ENCODE assay signal across 24 mouse cellular contexts in genomic region chr16:39513659-39514058, GRCm38 (mm10).
A peak's percentile ranks its signal among the peaks of the same experiment; 100 is the strongest.
DNase-seq lines count a peak whose midpoint lies in the region; ATAC-seq lines count a peak whose summit lies in the region.
"Had no signal": no experiment of that assay in that cellular context is flagged by ENCODE, and none has a peak within 500 bp of the region (broad histone marks: within the 10 kb centered on the region; RNA-seq: fewer than 3 reads in every experiment).

No protein-coding gene starts in this region.

- H3K4me1 ChIP-seq in embryonic facial prominence, embryonic 14.5 days (ENCODE audit: control insufficient read depth, insufficient read depth, low read length) = no peaks in the 10 kb centered on the region
- no peaks in the 10 kb centered on the region for H3K4me1 ChIP-seq in embryonic facial prominence, embryonic 10.5 days
- H3K4me1 ChIP-seq in forebrain, embryonic 14.5 days (ENCODE audit: control insufficient read depth, insufficient read depth, low read length) = no peaks in the 10 kb centered on the region
- no peaks in the 10 kb centered on the region for H3K4me1 ChIP-seq in forebrain, embryonic 16.5 days (replicated peaks; ENCODE audit: control insufficient read depth, insufficient read depth, low read length)
- H3K4me1 ChIP-seq in midbrain, embryonic 14.5 days (ENCODE audit: control insufficient read depth, insufficient read depth, low read length) = no peaks in the 10 kb centered on the region
- H3K4me1 ChIP-seq in midbrain, embryonic 11.5 days (ENCODE audit: control insufficient read depth, insufficient read depth, low read length) = no peaks in the 10 kb centered on the region
- H3K4me1 ChIP-seq: embryonic facial prominence, embryonic 13.5 days; forebrain, embryonic 12.5 days; forebrain, embryonic 15.5 days had no signal

- 19% methylated on average over 1 of the region's 1 CpGs for WGBS in embryonic facial prominence, embryonic 14.5 days
- WGBS in embryonic facial prominence, embryonic 10.5 days = 16% methylated on average over 1 of the region's 1 CpGs
- 0% methylated on average over 1 of the region's 1 CpGs for WGBS in forebrain, embryonic 14.5 days
- 3% methylated on average over 1 of the region's 1 CpGs for WGBS in forebrain, embryonic 16.5 days
- 27% methylated on average over 1 of the region's 1 CpGs for WGBS in midbrain, embryonic 14.5 days
- WGBS in midbrain, embryonic 11.5 days = 26% methylated on average over 1 of the region's 1 CpGs

- DNase-seq in embryonic facial prominence, embryonic 14.5 days (ENCODE audit: low spot score) = peak; percentile 14
- DNase-seq in embryonic facial prominence, embryonic 10.5 days (ENCODE audit: low spot score) = no peak
- DNase-seq in forebrain, embryonic 14.5 days (ENCODE audit: low spot score) = peak; percentile 8
- peak; percentile 24 for DNase-seq in midbrain, embryonic 14.5 days
- DNase-seq in midbrain, embryonic 11.5 days (ENCODE audit: low spot score, missing footprints) = no peak
- DNase-seq: adrenal gland, adult 8-10 months; adrenal gland, postnatal 14 days; adrenal gland, postnatal 36 days; B cell, adult 2 months; cerebellum, adult 11 months; cerebellum, adult 18-20 months; cerebellum, adult 8-10 months; cerebellum, adult 9-11 months; cerebellum, postnatal 14 days; cerebellum, postnatal 36 days had no signal

- H3K4me2 ChIP-seq in embryonic facial prominence, embryonic 14.5 days (ENCODE audit: low read depth, low read length) = no peak overlapping the region
- no peak overlapping the region for H3K4me2 ChIP-seq in forebrain, embryonic 14.5 days (ENCODE audit: low read length)
- no peak overlapping the region for H3K4me2 ChIP-seq in forebrain, embryonic 16.5 days (ENCODE audit: low read length)
- H3K4me2 ChIP-seq in midbrain, embryonic 14.5 days (ENCODE audit: low read length) = no peak overlapping the region
- no peak overlapping the region for H3K4me2 ChIP-seq in midbrain, embryonic 11.5 days
- H3K4me2 ChIP-seq: embryonic facial prominence, embryonic 13.5 days; forebrain, embryonic 12.5 days; forebrain, embryonic 15.5 days had no signal

- no peak overlapping the region for H3K27ac ChIP-seq in embryonic facial prominence, embryonic 14.5 days (replicated peaks; ENCODE audit: low read depth, low read length)
- no peak overlapping the region for H3K27ac ChIP-seq in embryonic facial prominence, embryonic 10.5 days (replicated peaks)
- no peak overlapping the region for H3K27ac ChIP-seq in forebrain, embryonic 14.5 days (ENCODE audit: low read depth, low read length)
- no peak overlapping the region for H3K27ac ChIP-seq in forebrain, embryonic 16.5 days (ENCODE audit: low read length)
- H3K27ac ChIP-seq in midbrain, embryonic 14.5 days (replicated peaks; ENCODE audit: low read depth, low read length) = no peak overlapping the region
- no peak overlapping the region for H3K27ac ChIP-seq in midbrain, embryonic 11.5 days (ENCODE audit: low read depth, low read length)
- H3K27ac ChIP-seq: embryonic facial prominence, embryonic 13.5 days; forebrain, embryonic 12.5 days; forebrain, embryonic 15.5 days had no signal

- no peak overlapping the region for H3K9ac ChIP-seq in embryonic facial prominence, embryonic 14.5 days (ENCODE audit: low read depth, low read length)
- H3K9ac ChIP-seq in forebrain, embryonic 14.5 days (ENCODE audit: low read length) = no peak overlapping the region
- H3K9ac ChIP-seq in forebrain, embryonic 16.5 days (replicated peaks; ENCODE audit: low read depth, low read length) = no peak overlapping the region
- no peak overlapping the region for H3K9ac ChIP-seq in midbrain, embryonic 14.5 days (replicated peaks; ENCODE audit: low read length)
- no peak overlapping the region for H3K9ac ChIP-seq in midbrain, embryonic 11.5 days (ENCODE audit: low read length)
- H3K9ac ChIP-seq: embryonic facial prominence, embryonic 13.5 days; forebrain, embryonic 12.5 days; forebrain, embryonic 15.5 days had no signal

- H3K9me3 ChIP-seq in embryonic facial prominence, embryonic 14.5 days (ENCODE audit: control insufficient read depth, low read length) = peaks cover 6% of the 10 kb centered on the region; the same call in 1 of the 2 replicates
- H3K9me3 ChIP-seq in embryonic facial prominence, embryonic 10.5 days = peaks cover 5% of the 10 kb centered on the region; the same call in 1 of the 2 replicates
- H3K9me3 ChIP-seq in forebrain, embryonic 14.5 days (replicated peaks; ENCODE audit: control insufficient read depth, low read length) = peaks cover 4% of the 10 kb centered on the region; the same call in 1 of the 2 replicates
- H3K9me3 ChIP-seq in forebrain, embryonic 16.5 days (ENCODE audit: control insufficient read depth, low read length) = peaks cover 8% of the 10 kb centered on the region; the same call in 1 of the 2 replicates
- H3K9me3 ChIP-seq in midbrain, embryonic 14.5 days (ENCODE audit: control insufficient read depth, low read length) = no peaks in the 10 kb centered on the region
- H3K9me3 ChIP-seq in midbrain, embryonic 11.5 days (ENCODE audit: control insufficient read depth, low read length) = 0 out of 2 replicates have a peak, but pooled peaks cover 2% of the 10 kb centered on the region
- H3K9me3 ChIP-seq: forebrain, embryonic 15.5 days had no signal

- H3K27me3 ChIP-seq in embryonic facial prominence, embryonic 14.5 days (replicated peaks; ENCODE audit: control insufficient read depth, insufficient read depth, low read length) = no peaks in the 10 kb centered on the region
- no peaks in the 10 kb centered on the region for H3K27me3 ChIP-seq in embryonic facial prominence, embryonic 10.5 days (replicated peaks; ENCODE audit: low read depth, poor library complexity, severe bottlenecking)
- H3K27me3 ChIP-seq in forebrain, embryonic 14.5 days (replicated peaks; ENCODE audit: control insufficient read depth, insufficient read depth, low read length) = no peaks in the 10 kb centered on the region
- H3K27me3 ChIP-seq in forebrain, embryonic 16.5 days (replicated peaks; ENCODE audit: control insufficient read depth, insufficient read depth, low read length) = no peaks in the 10 kb centered on the region
- no peaks in the 10 kb centered on the region for H3K27me3 ChIP-seq in midbrain, embryonic 14.5 days (ENCODE audit: control insufficient read depth, insufficient read depth, low read length)
- H3K27me3 ChIP-seq in midbrain, embryonic 11.5 days (ENCODE audit: control insufficient read depth, insufficient read depth, low read length) = no peaks in the 10 kb centered on the region
- H3K27me3 ChIP-seq: CH12.LX; embryonic facial prominence, embryonic 13.5 days; forebrain, embryonic 12.5 days; forebrain, embryonic 15.5 days; Patski had no signal

- no peaks in the 10 kb centered on the region for H3K36me3 ChIP-seq in embryonic facial prominence, embryonic 14.5 days (ENCODE audit: control insufficient read depth, insufficient read depth, low read length)
- H3K36me3 ChIP-seq in embryonic facial prominence, embryonic 10.5 days (replicated peaks) = no peaks in the 10 kb centered on the region
- no peaks in the 10 kb centered on the region for H3K36me3 ChIP-seq in forebrain, embryonic 14.5 days (ENCODE audit: control insufficient read depth, insufficient read depth, low read length)
- no peaks in the 10 kb centered on the region for H3K36me3 ChIP-seq in forebrain, embryonic 16.5 days (ENCODE audit: control insufficient read depth, insufficient read depth)
- H3K36me3 ChIP-seq in midbrain, embryonic 14.5 days (ENCODE audit: control insufficient read depth, insufficient read depth, low read length) = no peaks in the 10 kb centered on the region
- H3K36me3 ChIP-seq in midbrain, embryonic 11.5 days (ENCODE audit: control insufficient read depth, insufficient read depth, low read length) = no peaks in the 10 kb centered on the region
- H3K36me3 ChIP-seq: embryonic facial prominence, embryonic 13.5 days; forebrain, embryonic 12.5 days; forebrain, embryonic 15.5 days; G1E had no signal

- no peak overlapping the region for H3K4me3 ChIP-seq in embryonic facial prominence, embryonic 14.5 days (ENCODE audit: low read depth, low read length)
- no peak overlapping the region for H3K4me3 ChIP-seq in embryonic facial prominence, embryonic 10.5 days
- H3K4me3 ChIP-seq in forebrain, embryonic 14.5 days (ENCODE audit: low read depth, low read length) = no peak overlapping the region
- H3K4me3 ChIP-seq in forebrain, embryonic 16.5 days (replicated peaks; ENCODE audit: low read length) = no peak overlapping the region
- no peak overlapping the region for H3K4me3 ChIP-seq in midbrain, embryonic 14.5 days (replicated peaks; ENCODE audit: low read depth, low read length)
- no peak overlapping the region for H3K4me3 ChIP-seq in midbrain, embryonic 11.5 days (ENCODE audit: low read depth, low read length)
- H3K4me3 ChIP-seq: embryonic facial prominence, embryonic 13.5 days; forebrain, embryonic 12.5 days; forebrain, embryonic 15.5 days had no signal

- peak; percentile 79; the same call in 1 of the 2 replicates for ATAC-seq in embryonic facial prominence, embryonic 14.5 days (ENCODE audit: low read depth)
- no peak for ATAC-seq in forebrain, embryonic 14.5 days
- ATAC-seq in forebrain, embryonic 16.5 days = no peak
- no peak for ATAC-seq in midbrain, embryonic 14.5 days (ENCODE audit: low FRiP score, low TSS enrichment)
- ATAC-seq in midbrain, embryonic 11.5 days (ENCODE audit: low FRiP score) = no peak
- ATAC-seq: activated CD4-positive, CD25-positive, alpha-beta regulatory T cell, adult 4 months; CD4-positive, CD25-positive, alpha-beta regulatory T cell, adult 4 months; forebrain, embryonic 15.5 days; Patski had no signal

Comparison
In these comparisons a context has a peak if more than half of its experiments do, and no peak if none do; other contexts are left out.
1. DNase-seq: peak in embryonic facial prominence, embryonic 14.5 days (single experiment), forebrain, embryonic 14.5 days (single experiment) and midbrain, embryonic 14.5 days (single experiment); none in embryonic facial prominence, embryonic 10.5 days (single experiment) and midbrain, embryonic 11.5 days (single experiment).